Mouse (Mus musculus): ENCODE data around the gene Ccdc50. TPM values are rescaled to one million over a fixed set of nuclear protein-coding genes. Genes with fewer than 3 reads are reported as not detected.

The Ccdc50 gene
- polyA plus RNA-seq (2015; fragmentation: Nextera tagmentation; extraction: Ambion mirVana): 14.2 and 15.4 TPM in 2 replicates

DNA sequence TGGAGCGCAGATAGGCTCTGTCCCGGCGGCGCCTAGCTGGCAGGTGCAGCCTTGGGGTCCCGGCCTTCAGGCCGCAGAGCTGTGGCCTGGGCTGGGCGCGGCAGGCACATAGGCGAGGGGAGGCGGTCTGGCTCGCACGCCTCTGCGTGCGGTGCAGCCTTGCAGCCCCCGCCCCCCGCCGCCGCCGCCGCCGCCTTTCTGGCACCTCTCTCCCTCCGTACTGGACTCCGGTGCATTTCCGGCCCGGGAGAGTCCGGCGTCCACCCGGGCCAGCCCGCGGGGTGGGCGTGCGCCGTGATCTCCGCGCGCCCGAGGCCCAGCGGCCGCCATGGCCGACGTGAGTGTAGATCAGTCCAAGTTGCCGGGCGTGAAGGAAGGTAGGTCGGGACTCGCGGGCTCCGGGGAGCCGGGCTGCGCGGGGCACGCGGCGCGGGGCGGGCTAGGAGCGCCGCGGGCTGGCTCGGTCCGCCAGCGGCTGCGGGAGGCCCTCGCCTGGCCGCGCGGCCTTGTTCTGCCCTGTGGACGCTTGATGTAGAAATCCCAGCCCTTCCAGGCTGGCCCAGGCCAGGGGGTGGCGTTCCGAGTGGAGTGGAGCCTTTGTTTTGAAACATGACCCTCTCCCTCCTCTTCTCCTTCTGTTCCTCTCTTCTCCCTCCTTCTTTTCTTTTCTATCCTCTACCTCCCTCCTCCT is at the start of gene Ccdc50:
Ccdc50 (plus strand) TSS at position 109 of the 691 bp plus-strand sequence.

DNA sequence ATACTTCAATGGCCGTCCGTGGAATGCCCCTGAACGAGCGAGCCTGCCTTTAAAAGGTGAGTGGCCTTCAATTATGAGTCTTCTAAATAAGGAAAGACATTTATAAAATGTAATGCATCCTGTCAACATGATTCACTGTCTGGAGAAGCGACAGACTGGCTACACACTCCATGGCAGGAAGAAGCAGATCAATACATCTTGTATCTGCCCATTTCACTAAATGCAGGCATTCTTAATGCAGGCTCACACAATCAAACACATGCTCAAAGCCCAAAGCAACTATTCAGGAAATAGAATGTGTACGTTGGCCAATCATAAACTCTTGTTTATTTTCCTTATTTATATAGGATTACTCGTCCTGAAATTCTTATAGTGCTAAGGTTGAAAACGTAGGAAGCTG is 18.5 kb upstream of the Ccdc50 start, which contains the start of gene Uts2b:
Uts2b (minus strand) TSS at position 49 of the 400 bp plus-strand sequence.

Other genes starting within 250 kb of the Ccdc50 start
- not detected in 2 replicates for gene Ostn, start 81.4 kb upstream of the Ccdc50 start, polyA plus RNA-seq (2015; fragmentation: Nextera tagmentation; extraction: Ambion mirVana)
- not detected in 2 replicates for gene Uts2b, start 18.6 kb upstream of the Ccdc50 start, polyA plus RNA-seq (2015; fragmentation: Nextera tagmentation; extraction: Ambion mirVana)